Mouse (Mus musculus) stomach, embryonic 15.5 days (tissue): Measurements from ENCODE around the gene Rftn1. TPM values are rescaled to one million over a fixed set of nuclear protein-coding genes. Genes with fewer than 3 reads are reported as not detected.

Source experiments
- ATAC-seq: fragments of 200-750 bp; cut with Nextera tagmentation; 2 replicates; pipeline ENCODE4 v1.8.0; 2017; ENCODE audit warnings: low read depth, moderate number of reproducible peaks, moderate TSS enrichment; ENCODE audit not compliant: insufficient read depth, low FRiP score
- H3K27ac ChIP-seq: fragments of 300-500 bp; sonication (generic); 2 replicates; pipeline ENCODE4 v1.5.1; 2015; ENCODE audit warnings: mild to moderate bottlenecking, inconsistent platforms
- H3K27me3 ChIP-seq: fragments of 300-500 bp; sonication (generic); replicated peaks from 2 replicates; pipeline ENCODE4 v1.6.1; 2015; ENCODE audit warnings: inconsistent platforms
- H3K36me3 ChIP-seq: fragments of 300-500 bp; sonication (generic); 2 replicates; pipeline ENCODE4 v1.6.1; 2015; ENCODE audit warnings: inconsistent platforms
- H3K4me1 ChIP-seq: fragments of 300-500 bp; sonication (generic); 2 replicates; pipeline ENCODE4 v1.6.1; 2015; ENCODE audit warnings: inconsistent platforms
- H3K4me2 ChIP-seq: fragments of 300-500 bp; sonication (generic); 2 replicates; pipeline ENCODE4 v1.6.1; 2015; ENCODE audit warnings: mild to moderate bottlenecking, inconsistent platforms
- H3K4me3 ChIP-seq: fragments of 300-500 bp; sonication (generic); replicated peaks from 2 replicates; pipeline ENCODE4 v1.5.1; 2015; ENCODE audit warnings: inconsistent platforms
- H3K9ac ChIP-seq: fragments of 300-500 bp; sonication (generic); 2 replicates; pipeline ENCODE4 v1.6.1; 2015; ENCODE audit warnings: inconsistent platforms
- H3K9me3 ChIP-seq: fragments of 300-500 bp; sonication (generic); 2 replicates; pipeline ENCODE4 v1.6.1; 2016; ENCODE audit warnings: inconsistent platforms
- WGBS: fragments of 180-500 bp; shearing (Covaris S2); methylation state at CpG from one replicate; pipeline ENCODE4 v1.1.7; 2015; 5-methylcytosine and 5-hydroxymethylcytosine counted together
- polyA plus RNA-seq: library from polyadenylated mRNA; unstranded; fragments of >200 nt; fragmentation: Nextera tagmentation; extraction: Ambion mirVana; gene quantifications from 2 replicates; pipeline ENCODE4 v1.2.1, GENCODE M21; 2015

The Rftn1 gene
- polyA plus RNA-seq, 1 experiment from 2014 or later = 11.4 TPM

GRCm38 (mm10) chr17:50037416-50037815 lies 153.1 kb downstream of the Rftn1 start:
- no peaks in the 10 kb centered on the region for H3K9me3 ChIP-seq
- no peaks in the 10 kb centered on the region; the same call in 1 of the 2 replicates for H3K36me3 ChIP-seq
- H3K4me2 ChIP-seq = no peak overlapping the region
- H3K27ac ChIP-seq = no peak overlapping the region
- H3K27me3 ChIP-seq = no peaks in the 10 kb centered on the region
- H3K9ac ChIP-seq = no peak overlapping the region
- WGBS = 79% methylated on average over 4 of the region's 4 CpGs
- no peak overlapping the region for H3K4me3 ChIP-seq
- H3K4me1 ChIP-seq = no peaks in the 10 kb centered on the region
- ATAC-seq = no peak

GRCm38 (mm10) chr17:50036751-50037385 lies 153.6 kb downstream of the Rftn1 start:
- 85% methylated on average over 14 of the region's 14 CpGs for WGBS
- no peaks in the 10 kb centered on the region for H3K4me1 ChIP-seq
- no peak overlapping the region for H3K4me3 ChIP-seq
- no peaks in the 10 kb centered on the region for H3K9me3 ChIP-seq
- H3K4me2 ChIP-seq = no peak overlapping the region
- H3K27ac ChIP-seq = no peak overlapping the region
- ATAC-seq = no peak
- H3K36me3 ChIP-seq = no peaks in the 10 kb centered on the region; the same call in 1 of the 2 replicates
- no peak overlapping the region for H3K9ac ChIP-seq
- H3K27me3 ChIP-seq = no peaks in the 10 kb centered on the region

GRCm38 (mm10) chr17:50033698-50034097 lies 156.8 kb downstream of the Rftn1 start:
- Histone ChIP-seq H3K27me3 (no peaks in the 10 kb centered on the region), H3K36me3 (no peaks in the 10 kb centered on the region), H3K4me3 (no peak overlapping the region), H3K9ac (no peak overlapping the region), H3K4me2 (no peak overlapping the region), H3K9me3 (no peaks in the 10 kb centered on the region), H3K4me1 (no peaks in the 10 kb centered on the region), H3K27ac (no peak overlapping the region)
- WGBS = 60% methylated on average over 6 of the region's 6 CpGs
- ATAC-seq = no peak

- 81% methylated on average over 13 of the region's 13 CpGs for WGBS
- H3K4me3 ChIP-seq = no peak overlapping the region
- no peaks in the 10 kb centered on the region for H3K36me3 ChIP-seq
- H3K9me3 ChIP-seq = no peaks in the 10 kb centered on the region
- H3K4me1 ChIP-seq = no peaks in the 10 kb centered on the region
- ATAC-seq = no peak
- H3K4me2 ChIP-seq = no peak overlapping the region
- no peaks in the 10 kb centered on the region for H3K27me3 ChIP-seq
- no peak overlapping the region for H3K9ac ChIP-seq
- H3K27ac ChIP-seq = no peak overlapping the region
Measured at GRCm38 (mm10) chr17:50031548-50032491, 158.7 kb downstream of the Rftn1 start.

- no peak overlapping the region for H3K4me3 ChIP-seq
- H3K4me1 ChIP-seq = no peaks in the 10 kb centered on the region
- H3K9ac ChIP-seq = no peak overlapping the region
- 81% methylated on average over 1 of the region's 1 CpGs for WGBS
- no peak overlapping the region for H3K4me2 ChIP-seq
- no peak overlapping the region for H3K27ac ChIP-seq
- H3K36me3 ChIP-seq = no peaks in the 10 kb centered on the region
- no peaks in the 10 kb centered on the region for H3K27me3 ChIP-seq
- no peak for ATAC-seq
- H3K9me3 ChIP-seq = no peaks in the 10 kb centered on the region
Measured at GRCm38 (mm10) chr17:50025651-50026050, 164.8 kb downstream of the Rftn1 start.

- Histone ChIP-seq H3K4me2 (no peak overlapping the region), H3K9ac (no peak overlapping the region), H3K4me3 (no peak overlapping the region), H3K27ac (no peak overlapping the region), H3K4me1 (no peaks in the 10 kb centered on the region), H3K36me3 (no peaks in the 10 kb centered on the region), H3K9me3 (no peaks in the 10 kb centered on the region), H3K27me3 (no peaks in the 10 kb centered on the region)
- no peak for ATAC-seq
- 54% methylated on average over 4 of the region's 4 CpGs for WGBS
Measured at GRCm38 (mm10) chr17:50025173-50025626, 165.3 kb downstream of the Rftn1 start.

- Histone ChIP-seq H3K9ac (no peak overlapping the region), H3K4me1 (no peaks in the 10 kb centered on the region), H3K9me3 (no peaks in the 10 kb centered on the region), H3K4me3 (no peak overlapping the region), H3K27ac (no peak overlapping the region), H3K36me3 (no peaks in the 10 kb centered on the region), H3K4me2 (no peak overlapping the region), H3K27me3 (no peaks in the 10 kb centered on the region)
- 44% methylated on average over 4 of the region's 4 CpGs for WGBS
- ATAC-seq = no peak
Measured at GRCm38 (mm10) chr17:50021400-50021799, 169.1 kb downstream of the Rftn1 start.

GRCm38 (mm10) chr17:50020211-50021001 lies 170.1 kb downstream of the Rftn1 start:
- Histone ChIP-seq H3K27me3 (no peaks in the 10 kb centered on the region), H3K4me2 (no peak overlapping the region), H3K9ac (no peak overlapping the region), H3K27ac (peak overlapping the region; percentile 44; the same call in 1 of the 2 replicates), H3K9me3 (no peaks in the 10 kb centered on the region), H3K4me3 (no peak overlapping the region), H3K4me1 (no peaks in the 10 kb centered on the region), H3K36me3 (no peaks in the 10 kb centered on the region)
- peak; percentile 92 for ATAC-seq
- WGBS = 53% methylated on average over 16 of the region's 16 CpGs

- Histone ChIP-seq H3K4me2 (no peak overlapping the region), H3K4me3 (no peak overlapping the region), H3K36me3 (no peaks in the 10 kb centered on the region), H3K9me3 (no peaks in the 10 kb centered on the region), H3K27me3 (no peaks in the 10 kb centered on the region), H3K9ac (no peak overlapping the region), H3K4me1 (no peaks in the 10 kb centered on the region), H3K27ac (no peak overlapping the region)
- no peak for ATAC-seq
- 80% methylated on average over 3 of the region's 3 CpGs for WGBS
Measured at GRCm38 (mm10) chr17:50019819-50020210, 170.7 kb downstream of the Rftn1 start.

GRCm38 (mm10) chr17:50019090-50019489 lies 171.4 kb downstream of the Rftn1 start:
- no peaks in the 10 kb centered on the region for H3K27me3 ChIP-seq
- no peak overlapping the region for H3K27ac ChIP-seq
- no peaks in the 10 kb centered on the region for H3K36me3 ChIP-seq
- peak; percentile 76 for ATAC-seq
- H3K4me2 ChIP-seq = no peak overlapping the region
- no peak overlapping the region for H3K4me3 ChIP-seq
- H3K9ac ChIP-seq = no peak overlapping the region
- WGBS = 72% methylated on average over 5 of the region's 5 CpGs
- no peaks in the 10 kb centered on the region for H3K9me3 ChIP-seq
- no peaks in the 10 kb centered on the region for H3K4me1 ChIP-seq

- H3K36me3 ChIP-seq = no peaks in the 10 kb centered on the region
- no peaks in the 10 kb centered on the region for H3K4me1 ChIP-seq
- H3K9me3 ChIP-seq = no peaks in the 10 kb centered on the region
- no peak overlapping the region for H3K9ac ChIP-seq
- no peak overlapping the region for H3K4me3 ChIP-seq
- no peak overlapping the region for H3K4me2 ChIP-seq
- H3K27me3 ChIP-seq = no peaks in the 10 kb centered on the region
- no peak for ATAC-seq
- no peak overlapping the region for H3K27ac ChIP-seq
- 70% methylated on average over 9 of the region's 9 CpGs for WGBS
Measured at GRCm38 (mm10) chr17:50014708-50015107, 175.8 kb downstream of the Rftn1 start.
